Mouse (Mus musculus) liver, adult 2 months (tissue): Measurements from ENCODE around the gene N4bp2l2.
"Not testable (repeated sequence)": the region's sequence is repeated elsewhere in the genome, so short reads cannot be mapped to it uniquely, and the experiment has no call there.

Experiments
- CTCF ChIP-seq: fragments of 200-500 bp; IDR thresholded peaks from 2 replicates; pipeline ENCODE4 v1.5.1; 2011; ENCODE audit warnings: low read depth, low read length, control low read depth
- POLR2A ChIP-seq: fragments of 200-500 bp; IDR thresholded peaks from 2 replicates; pipeline ENCODE4 v1.6.1; 2011; ENCODE audit warnings: low read length, control low read depth; ENCODE audit not compliant: insufficient read depth; ENCODE audit errors: extremely low read depth

DNA sequence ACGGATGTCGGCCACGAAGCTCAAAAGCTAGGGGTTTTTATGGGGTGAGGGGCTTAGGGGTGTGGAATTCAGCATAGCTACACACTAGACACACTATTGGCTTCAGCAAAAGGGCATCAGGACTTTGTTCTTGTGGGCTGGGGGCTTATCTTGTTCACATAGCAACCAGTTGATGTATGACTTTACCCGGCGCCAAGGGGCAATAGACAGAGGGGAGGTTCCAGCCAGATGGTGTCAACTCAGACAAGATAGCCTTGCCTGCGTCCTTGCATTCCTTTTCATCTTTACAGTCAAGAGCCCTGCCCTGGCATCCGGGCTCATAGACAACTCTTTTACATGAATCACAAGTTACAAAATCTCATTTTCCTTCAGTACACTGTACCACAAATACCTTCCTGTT is 2.1 kb downstream of the N4bp2l2 start:
- TF ChIP-seq POLR2A, CTCF: not testable (repeated sequence)
